Mouse (Mus musculus): ENCODE measurements around the gene Mpp6.

- TF ChIP-seq GATA1 (IDR thresholded peaks at IDR 0.05; ENCODE audit: low read length) (no peak), TAL1 (IDR thresholded peaks at IDR 0.05; ENCODE audit: low read length) (no peak)
Measured at GRCm38 (mm10) chr6:50124197-50124596, 14.2 kb downstream of the Mpp6 start.

Data from erythroblast, embryonic 14.5 days (primary cell).